Mouse (Mus musculus) midbrain, postnatal 0 days (tissue): ENCODE results near the gene Jagn1. TPM values are rescaled to one million over a fixed set of nuclear protein-coding genes. Genes with fewer than 3 reads are reported as not detected.

ENCODE experiments used
- ATAC-seq: fragments of 200-750 bp; cut with Nextera tagmentation; 2 replicates; pipeline ENCODE4 v1.8.0; 2017; ENCODE audit warnings: moderate number of reproducible peaks, mild to moderate bottlenecking, moderate TSS enrichment, moderate library complexity; ENCODE audit not compliant: low FRiP score
- DNase-seq: peaks from one replicate; pipeline ENCODE4 v3.0.0-alpha.2; 2015; ENCODE audit warnings: low spot score
- H3K27ac ChIP-seq: fragments of 300-500 bp; sonication (generic); 2 replicates; pipeline ENCODE4 v1.5.1; 2014; ENCODE audit warnings: low read depth, mild to moderate bottlenecking, low read length, mixed read lengths
- H3K27me3 ChIP-seq: fragments of 300-500 bp; sonication (generic); 2 replicates; pipeline ENCODE4 v1.6.1; 2014; ENCODE audit warnings: low read length, control low read depth, mixed read lengths; ENCODE audit not compliant: insufficient read depth
- H3K36me3 ChIP-seq: fragments of 300-500 bp; sonication (generic); 2 replicates; pipeline ENCODE4 v1.6.1; 2014; ENCODE audit warnings: low read length, control low read depth, mixed read lengths; ENCODE audit not compliant: insufficient read depth
- H3K4me1 ChIP-seq: fragments of 300-500 bp; sonication (generic); 2 replicates; pipeline ENCODE4 v1.6.1; 2014; ENCODE audit warnings: mild to moderate bottlenecking, control low read depth, antibody characterized with exemption, low read length, mixed read lengths; ENCODE audit not compliant: insufficient read depth
- H3K4me2 ChIP-seq: fragments of 300-500 bp; sonication (generic); 2 replicates; pipeline ENCODE4 v1.6.1; 2014; ENCODE audit warnings: low read depth, mild to moderate bottlenecking, low read length, mixed read lengths; ENCODE audit not compliant: poor library complexity, severe bottlenecking
- H3K4me3 ChIP-seq: fragments of 300-500 bp; sonication (generic); 2 replicates; pipeline ENCODE4 v1.5.1; 2014; ENCODE audit warnings: low read depth, mild to moderate bottlenecking, low read length, moderate library complexity
- H3K9ac ChIP-seq: fragments of 300-500 bp; sonication (generic); replicated peaks from 2 replicates; pipeline ENCODE4 v1.6.1; 2014; ENCODE audit warnings: mild to moderate bottlenecking, low read length, moderate library complexity, mixed read lengths; ENCODE audit not compliant: poor library complexity, severe bottlenecking
- H3K9me3 ChIP-seq: fragments of 300-500 bp; sonication (generic); 2 replicates; pipeline ENCODE4 v1.6.1; 2016; ENCODE audit warnings: low read length, control low read depth
- CTCF ChIP-seq: IDR thresholded peaks from 2 replicates; pipeline ENCODE4 v1.5.1; 2016; ENCODE audit warnings: antibody characterized with exemption, mild to moderate bottlenecking
- WGBS: fragments of 180-500 bp; shearing (Covaris S2); extraction: QIAGEN DNeasy Blood & Tissue Kit; methylation state at CpG from one replicate; pipeline ENCODE4 v1.1.7; 2014; 5-methylcytosine and 5-hydroxymethylcytosine counted together
- polyA plus RNA-seq: library from polyadenylated mRNA; unstranded; fragments of >200 nt; fragmentation: Nextera tagmentation; extraction: Ambion mirVana; gene quantifications from 2 replicates; pipeline ENCODE4 v1.2.1, GENCODE M21; 2015
- total RNA-seq: library from RNA; depleted of rRNA; stranded (reverse); fragments of >200 nt; gene quantifications from 2 replicates; pipeline ENCODE4 v1.2.3, GENCODE M21; 2014

Jagn1 gene
- total and polyA plus RNA-seq, 2 experiments from 2014 or later: 43.6 to 80.4 TPM

DNA sequence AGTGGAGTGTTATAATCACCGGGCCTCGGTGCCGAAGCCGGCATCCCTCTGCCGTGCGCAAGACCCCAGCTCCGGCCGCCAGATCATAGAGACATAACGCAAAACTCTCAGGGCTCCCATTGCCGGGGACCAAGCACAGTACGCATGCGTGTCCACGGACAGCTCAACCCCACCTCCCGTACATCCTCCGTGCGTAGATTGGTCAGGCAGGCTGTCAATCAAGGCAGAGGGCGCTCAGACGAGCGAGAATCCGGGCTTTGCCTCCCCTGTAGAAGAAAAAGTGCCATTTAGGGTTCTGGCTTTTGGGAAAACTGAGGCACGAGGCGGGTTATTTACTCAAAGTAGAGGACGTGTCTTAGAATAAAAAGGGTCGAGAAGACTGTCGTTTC, 23.2 kb upstream of the Jagn1 start, which contains the start of gene Rpusd3:
Gene Rpusd3, minus strand, starts transcription at position 142 of the 389 bp plus-strand sequence.
- no peak for TF ChIP-seq CTCF
- WGBS: under 1% methylated on average over 25 of the region's 25 CpGs
- ATAC-seq: peak; percentile 96

DNA sequence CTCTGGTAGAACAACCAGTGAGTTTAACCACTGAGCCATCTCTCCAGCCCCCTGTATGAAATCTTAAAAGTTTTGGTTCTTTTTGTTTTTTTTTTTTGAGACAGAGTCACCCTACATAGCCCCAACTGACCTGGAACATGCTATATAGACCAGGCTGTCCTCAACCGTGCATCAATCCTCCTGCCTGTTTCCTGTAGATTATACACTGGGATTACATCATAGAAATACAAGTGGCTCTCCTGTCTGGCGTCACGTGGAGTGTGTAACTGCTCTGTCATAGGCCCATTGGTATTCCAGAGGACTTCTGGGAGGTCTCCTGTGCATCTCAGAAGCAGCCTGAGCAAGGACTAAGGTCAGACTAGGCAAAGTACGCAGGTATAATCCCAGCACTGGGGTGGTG, 19.4 kb upstream of the Jagn1 start:
- DNase-seq: no peak
- no peak for ATAC-seq
- TF ChIP-seq CTCF: no peak
- H3K4me1 ChIP-seq: peaks cover 5% of the 10 kb centered on the region; the same call in 1 of the 2 replicates
- WGBS: 79% methylated on average over 4 of the region's 4 CpGs
- H3K4me3 ChIP-seq: no peak overlapping the region
- H3K4me2 ChIP-seq: no peak overlapping the region
- no peak overlapping the region for H3K27ac ChIP-seq
- no peaks in the 10 kb centered on the region for H3K9me3 ChIP-seq
- H3K36me3 ChIP-seq: no peaks in the 10 kb centered on the region
- no peak overlapping the region for H3K9ac ChIP-seq
- no peaks in the 10 kb centered on the region for H3K27me3 ChIP-seq

More for the DNA sequence above, 23.2 kb upstream of the Jagn1 start, which contains the start of gene Rpusd3:
- Histone ChIP-seq H3K27me3 (no peaks in the 10 kb centered on the region), H3K9ac (peak within 1 kb of the TSS; percentile 70), H3K36me3 (peaks cover 9% of the 10 kb centered on the region), H3K27ac (peak within 1 kb of the TSS; percentile 49), H3K4me1 (peaks cover 11% of the 10 kb centered on the region), H3K4me2 (peak within 1 kb of the TSS; percentile 97), H3K9me3 (no peaks in the 10 kb centered on the region), H3K4me3 (peak within 1 kb of the TSS; percentile 49)
- peak; percentile 98 for DNase-seq

DNA sequence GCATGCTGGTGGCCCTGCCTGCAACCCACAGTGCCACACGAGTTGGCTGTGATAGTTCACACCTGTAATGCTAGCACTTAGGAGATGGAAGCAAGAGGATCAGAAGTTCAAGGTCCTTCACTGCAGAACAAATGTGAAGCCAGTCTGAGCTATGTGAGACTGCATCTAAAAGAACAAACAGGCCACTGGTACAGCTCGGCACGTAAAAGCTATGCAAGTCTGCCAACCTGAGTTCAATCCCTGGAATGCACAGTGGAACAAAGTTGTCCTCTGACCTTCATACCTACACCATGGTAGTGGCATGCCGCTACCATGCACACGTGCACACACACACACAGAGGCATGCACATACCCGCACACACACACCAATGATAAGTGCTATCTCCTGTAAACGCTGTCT, 18.2 kb upstream of the Jagn1 start:
- WGBS: 85% methylated on average over 7 of the region's 7 CpGs
- Histone ChIP-seq H3K4me1 (no peaks in the 10 kb centered on the region), H3K36me3 (no peaks in the 10 kb centered on the region), H3K4me3 (no peak overlapping the region), H3K27me3 (no peaks in the 10 kb centered on the region), H3K4me2 (no peak overlapping the region), H3K9ac (no peak overlapping the region), H3K27ac (no peak overlapping the region), H3K9me3 (no peaks in the 10 kb centered on the region)
- no peak for TF ChIP-seq CTCF
- no peak for DNase-seq
- ATAC-seq: no peak

DNA sequence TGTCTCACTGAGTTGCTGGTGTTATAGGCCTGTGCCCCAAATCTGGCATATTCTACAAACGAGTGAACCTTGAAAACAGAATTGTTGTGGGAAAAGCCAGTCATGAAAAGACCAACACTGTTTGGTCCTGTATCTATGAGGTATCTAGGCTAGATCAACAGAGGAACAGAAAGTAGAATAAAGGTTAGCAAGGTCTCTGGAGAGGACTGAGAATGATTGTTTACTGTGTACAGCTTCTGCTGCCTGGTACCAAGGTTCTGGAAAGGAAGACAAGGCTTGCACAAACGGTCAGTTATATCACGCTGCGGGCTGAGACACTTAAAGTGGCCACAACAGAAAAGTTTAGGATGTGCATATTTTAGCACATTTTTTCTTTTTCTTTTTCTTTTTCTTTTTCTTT, 15.7 kb upstream of the Jagn1 start:
- DNase-seq (no peak), ATAC-seq (no peak)
- Histone ChIP-seq H3K4me2 (no peak overlapping the region), H3K36me3 (no peaks in the 10 kb centered on the region), H3K27ac (no peak overlapping the region), H3K9me3 (no peaks in the 10 kb centered on the region), H3K9ac (no peak overlapping the region), H3K27me3 (no peaks in the 10 kb centered on the region), H3K4me1 (no peaks in the 10 kb centered on the region), H3K4me3 (no peak overlapping the region)
- 91% methylated on average over 4 of the region's 4 CpGs for WGBS
- TF ChIP-seq CTCF: no peak

DNA sequence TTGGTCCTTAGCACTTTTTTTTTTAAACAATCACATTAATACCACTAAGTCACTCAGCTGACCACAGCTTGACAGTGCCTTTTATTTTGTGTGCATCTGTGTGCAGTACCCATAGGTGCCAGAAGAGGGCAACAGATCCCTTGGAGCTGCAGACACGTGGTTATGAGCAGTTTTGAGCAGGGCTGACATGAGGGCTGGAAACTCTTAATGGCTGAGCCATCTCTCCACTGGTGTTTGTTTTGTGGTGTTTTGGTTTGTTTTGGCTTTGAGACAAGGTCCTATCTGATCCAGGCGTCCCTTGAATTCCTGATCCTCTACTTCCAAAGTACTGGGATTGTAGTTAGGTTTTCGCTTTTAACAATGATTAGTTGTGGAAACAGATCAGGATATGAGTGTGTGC, 15.0 kb upstream of the Jagn1 start:
- ATAC-seq (no peak), DNase-seq (peak; percentile 18)
- H3K36me3 ChIP-seq: no peaks in the 10 kb centered on the region
- WGBS: 65% methylated on average over 3 of the region's 3 CpGs
- H3K9ac ChIP-seq: no peak overlapping the region
- H3K4me1 ChIP-seq: no peaks in the 10 kb centered on the region
- no peaks in the 10 kb centered on the region for H3K27me3 ChIP-seq
- H3K9me3 ChIP-seq: no peaks in the 10 kb centered on the region
- H3K4me3 ChIP-seq: no peak overlapping the region
- H3K27ac ChIP-seq: no peak overlapping the region
- no peak overlapping the region for H3K4me2 ChIP-seq
- TF ChIP-seq CTCF: peak; percentile 76

DNA sequence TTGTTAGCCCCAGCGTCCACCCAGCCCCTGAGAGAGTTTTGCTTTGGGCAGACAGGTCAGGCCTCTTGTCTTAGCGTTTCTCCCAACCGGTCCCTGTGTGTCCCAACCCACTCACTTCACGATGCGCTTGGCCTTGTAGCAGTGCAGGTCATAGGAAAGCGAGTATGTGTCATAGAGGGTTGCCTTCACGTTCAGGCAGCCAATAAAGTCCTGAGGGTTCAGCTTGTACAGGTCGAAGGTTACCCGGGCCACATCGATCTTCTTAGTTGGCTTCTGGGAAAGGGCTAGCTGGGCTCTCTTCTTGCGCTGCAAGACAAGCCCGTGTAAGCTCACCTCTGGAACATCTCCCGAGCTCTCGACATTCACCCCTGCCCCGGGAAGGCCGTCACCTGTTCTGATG, 14.4 kb upstream of the Jagn1 start:
- Histone ChIP-seq H3K9me3 (no peaks in the 10 kb centered on the region), H3K4me2 (no peak overlapping the region), H3K4me1 (no peaks in the 10 kb centered on the region), H3K27ac (no peak overlapping the region), H3K9ac (no peak overlapping the region), H3K36me3 (no peaks in the 10 kb centered on the region), H3K4me3 (no peak overlapping the region), H3K27me3 (no peaks in the 10 kb centered on the region)
- DNase-seq (no peak), ATAC-seq (no peak)
- 91% methylated on average over 16 of the region's 16 CpGs for WGBS
- TF ChIP-seq CTCF: no peak
